Mouse (Mus musculus) B cell, adult (primary cell): ENCODE measurements around the gene Faap20. TPM values are rescaled to one million over a fixed set of nuclear protein-coding genes. Genes with fewer than 3 reads are reported as not detected.

ENCODE experiments used
- total RNA-seq: library from RNA; stranded (reverse); gene quantifications from 4 replicates; pipeline ENCODE4 v1.2.4, GENCODE M21; 2023; ENCODE audit not compliant: inconsistent age

The Faap20 gene
- 37.2 to 46.5 TPM (median 41.4 TPM) in 4 replicates for total RNA-seq

DNA sequence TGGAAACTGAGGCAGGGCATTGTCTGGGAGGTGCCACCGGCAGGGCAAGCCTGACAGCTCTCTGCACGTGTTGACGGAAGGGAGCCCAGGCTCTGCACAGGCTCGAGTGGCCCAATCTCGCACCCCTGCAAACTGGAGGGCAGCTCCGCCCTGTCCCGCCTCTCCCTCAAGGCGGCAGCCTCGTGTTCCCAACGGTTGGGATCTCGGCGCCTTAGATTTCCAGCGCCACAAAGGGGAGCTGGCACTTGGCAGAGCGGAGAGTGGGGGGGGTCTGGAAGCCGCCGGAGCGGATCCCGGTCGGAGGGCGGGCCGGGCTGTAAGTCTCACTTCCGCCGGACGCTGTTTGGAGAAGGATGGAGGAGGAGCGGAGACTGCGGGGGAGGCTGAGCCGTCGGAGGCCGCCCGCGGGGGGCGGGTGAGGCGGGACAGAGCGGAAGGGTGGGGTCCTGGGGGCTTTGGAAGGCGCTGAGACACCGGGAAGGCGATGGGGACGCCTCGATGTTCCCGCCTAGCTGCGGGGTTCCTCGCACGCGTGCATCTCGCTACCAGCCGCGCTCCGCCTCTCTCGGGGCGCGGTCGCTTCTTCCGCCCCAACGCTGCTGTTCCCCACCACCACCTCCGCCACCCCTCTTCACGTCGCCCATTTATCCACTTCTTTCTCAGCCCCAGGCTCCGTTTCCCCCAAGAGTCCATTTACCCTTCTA is at the start of gene Faap20:
Gene Faap20, plus strand, starts transcription at position 155 of the 704 bp plus-strand sequence.

DNA sequence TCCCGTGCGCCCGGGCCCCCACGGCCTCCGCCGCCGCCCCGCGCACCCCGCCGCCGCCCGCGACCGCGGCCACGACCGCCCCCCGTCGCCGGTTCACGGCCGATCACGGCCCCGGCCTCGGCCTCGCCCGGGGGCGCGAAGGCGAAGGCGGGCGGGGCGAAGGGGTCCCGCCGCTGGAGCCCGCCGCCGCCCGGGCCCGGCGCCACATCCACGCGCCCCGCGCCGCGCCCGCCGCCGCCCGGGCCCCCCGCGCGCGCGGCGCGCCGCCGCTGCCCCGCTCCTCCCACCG is 27.1 kb upstream of the Faap20 start, which contains the start of gene Ski:
Gene Ski, minus strand, starts transcription at position 41 of the 289 bp plus-strand sequence.

Other genes starting within 250 kb of the Faap20 start
- 0.35 to 0.72 TPM in 2 of 4 replicates, not detected in the others for gene Plch2, start 193.0 kb upstream of the Faap20 start, total RNA-seq
- gene Pex10, start 182.8 kb upstream of the Faap20 start, total RNA-seq: 6.7 to 11.2 TPM (median 6.9 TPM) in 4 replicates
- gene Rer1, start 163.4 kb upstream of the Faap20 start, total RNA-seq: 51.3 to 54.7 TPM (median 53.0 TPM) in 4 replicates
- gene Morn1, start 163.2 kb upstream of the Faap20 start, total RNA-seq: 1.4 to 6.7 TPM (median 2.9 TPM) in 4 replicates
- gene Ski, start 27.2 kb upstream of the Faap20 start, total RNA-seq: 46.1 to 52.1 TPM (median 50.4 TPM) in 4 replicates
- gene Prkcz, start 111.6 kb downstream of the Faap20 start, total RNA-seq: 4.4 to 6.0 TPM (median 5.6 TPM) in 4 replicates
- 1.5 TPM in 1 of 4 replicates, not detected in the others for gene Gabrd, start 148.3 kb downstream of the Faap20 start, total RNA-seq
- gene Cfap74, start 159.4 kb downstream of the Faap20 start, total RNA-seq: 0.13 to 0.93 TPM in 2 of 4 replicates, not detected in the others
- not detected in 4 replicates for gene Tmem52, start 219.3 kb downstream of the Faap20 start, total RNA-seq
- 240 to 283 TPM (median 263 TPM) in 4 replicates for gene Gnb1, start 241.6 kb downstream of the Faap20 start, total RNA-seq